Mouse (Mus musculus): ENCODE data around the gene Mical3.
A peak's percentile ranks its signal among the peaks of the same experiment; 100 is the strongest.

The Mical3 gene

DNA sequence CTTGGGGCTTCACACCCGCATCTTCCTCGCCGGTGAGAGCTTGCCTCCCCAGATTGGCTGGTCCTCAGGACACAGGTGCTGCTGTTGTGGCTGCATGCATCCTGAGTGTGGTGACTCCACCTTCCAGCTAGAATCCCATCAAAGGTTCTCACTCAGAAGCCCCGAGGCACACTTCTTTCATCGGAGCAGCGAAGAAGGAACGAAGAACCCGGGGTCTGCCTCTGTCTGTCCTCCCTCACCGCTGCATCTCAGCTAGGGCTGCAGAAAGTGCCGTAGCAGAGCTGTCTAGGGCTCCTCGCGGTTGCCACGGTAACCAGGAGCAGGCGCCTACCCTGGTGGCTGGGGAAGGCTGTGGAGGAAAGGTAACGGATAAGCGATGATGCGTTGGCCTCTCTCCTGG, at the start of gene Mical3:
Mical3 (minus strand) TSS at position 227 of the 400 bp plus-strand sequence.
- no peak for DNase-seq (ENCODE audit: low spot score)

DNA sequence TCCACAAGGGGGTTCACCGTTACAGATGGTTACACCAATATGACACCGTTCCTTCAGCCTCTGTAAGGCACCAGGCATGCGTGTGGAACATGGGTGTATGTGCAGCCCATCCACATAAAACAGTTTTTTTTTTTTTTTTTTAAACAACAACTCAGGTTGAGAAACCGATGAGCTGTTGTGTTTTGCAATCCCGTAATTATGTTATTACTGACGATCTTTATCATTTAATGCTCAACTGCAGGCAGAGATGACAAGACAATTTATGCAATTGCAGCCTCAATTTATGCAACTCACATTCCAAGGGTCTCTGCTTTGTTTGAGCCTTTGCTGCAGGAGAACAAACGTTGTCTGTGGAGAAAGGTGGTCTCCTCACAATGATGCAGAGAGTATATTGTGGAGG, 49.0 kb upstream of the Mical3 start:
- no peak for DNase-seq (ENCODE audit: low spot score)

GRCm38 (mm10) chr6:121178700-121179358, 48.0 kb upstream of the Mical3 start:
- peak; percentile 19 for DNase-seq (ENCODE audit: low spot score)

DNA sequence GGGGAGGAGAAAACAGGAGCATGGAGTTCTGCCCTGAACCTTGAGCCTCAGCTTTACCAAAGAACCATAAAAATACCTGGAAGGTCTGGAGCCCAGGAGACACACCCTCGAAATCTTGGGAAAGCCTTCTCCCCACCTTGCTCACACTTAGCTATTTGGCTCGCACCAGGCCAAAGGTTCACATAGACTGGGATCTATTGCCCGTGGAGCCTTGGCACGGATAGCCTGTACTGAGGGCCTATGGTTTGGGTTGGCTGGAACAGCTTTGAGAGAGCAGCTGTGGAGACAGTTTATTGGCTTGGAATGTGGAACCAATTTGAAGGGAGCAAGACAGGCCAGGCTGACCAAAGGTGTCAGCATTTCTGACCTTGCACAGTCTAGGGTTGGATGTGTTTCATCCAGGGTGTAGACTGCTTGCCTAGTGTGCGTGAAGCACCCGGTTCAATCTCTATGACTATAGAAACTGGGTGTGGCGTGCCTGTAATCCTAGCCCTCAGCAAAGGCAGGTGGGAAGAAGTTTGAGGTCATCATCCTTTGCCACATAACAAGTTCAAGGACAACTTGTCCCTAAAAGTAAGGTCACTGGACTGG, 46.4 kb upstream of the Mical3 start:
- DNase-seq (ENCODE audit: low spot score) = no peak

DNA sequence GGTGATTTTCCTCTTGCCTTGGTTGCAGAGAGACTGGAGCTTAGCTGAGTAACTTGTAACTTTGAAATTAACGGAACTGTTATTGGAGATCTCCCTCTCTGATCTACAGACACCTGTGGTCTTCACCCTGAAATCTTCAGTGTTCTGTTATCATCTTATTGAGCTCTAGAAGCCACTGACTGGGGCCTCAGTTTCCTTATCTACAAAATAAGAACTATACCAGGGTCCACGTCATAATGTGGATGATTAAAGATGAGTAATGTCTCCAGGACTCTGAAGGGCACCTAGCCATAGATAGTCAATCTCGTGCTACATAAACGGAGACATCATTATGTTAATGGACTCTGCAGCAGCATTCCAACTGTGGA, 45.9 kb upstream of the Mical3 start:
- no peak for DNase-seq (ENCODE audit: low spot score)

GRCm38 (mm10) chr6:121176011-121176730, 45.4 kb upstream of the Mical3 start:
- DNase-seq (ENCODE audit: low spot score) = no peak

GRCm38 (mm10) chr6:121174761-121175160, 44.0 kb upstream of the Mical3 start:
- no peak for DNase-seq (ENCODE audit: low spot score)

- DNase-seq (ENCODE audit: low spot score) = no peak
Measured at GRCm38 (mm10) chr6:121173471-121173870, 42.7 kb upstream of the Mical3 start.

- no peak for DNase-seq (ENCODE audit: low spot score)
Measured at GRCm38 (mm10) chr6:121171102-121171501, 40.3 kb upstream of the Mical3 start.

- DNase-seq (ENCODE audit: low spot score) = no peak
Measured at GRCm38 (mm10) chr6:121167381-121167975, 36.7 kb upstream of the Mical3 start.

DNA sequence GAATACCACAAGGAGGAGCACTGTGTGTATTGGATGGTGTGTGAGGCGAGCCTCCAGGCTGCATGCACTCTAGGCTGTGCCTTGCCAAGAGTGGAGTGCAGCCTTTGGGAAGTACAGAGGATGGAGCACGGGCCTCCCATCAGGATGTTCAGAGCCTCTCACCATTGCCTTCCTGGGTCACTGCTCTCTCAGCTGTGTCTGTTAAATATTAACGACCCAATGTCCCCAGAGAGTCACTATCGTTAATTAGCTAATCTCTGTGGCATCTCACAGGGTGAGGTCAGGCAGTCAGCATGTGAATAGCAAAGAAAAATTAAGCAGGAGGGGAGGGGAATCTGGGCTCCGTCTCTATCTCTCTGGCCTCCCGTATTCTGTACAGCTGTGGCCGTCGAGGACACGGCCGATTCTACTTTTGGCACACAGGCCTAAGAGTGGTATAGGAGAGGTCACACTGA, 35.3 kb upstream of the Mical3 start:
- no peak for DNase-seq (ENCODE audit: low spot score)

GRCm38 (mm10) chr6:121162616-121163015, 31.8 kb upstream of the Mical3 start:
- DNase-seq (ENCODE audit: low spot score) = no peak

- no peak for DNase-seq (ENCODE audit: low spot score)
Measured at GRCm38 (mm10) chr6:121160126-121160525, 29.3 kb upstream of the Mical3 start.

DNA sequence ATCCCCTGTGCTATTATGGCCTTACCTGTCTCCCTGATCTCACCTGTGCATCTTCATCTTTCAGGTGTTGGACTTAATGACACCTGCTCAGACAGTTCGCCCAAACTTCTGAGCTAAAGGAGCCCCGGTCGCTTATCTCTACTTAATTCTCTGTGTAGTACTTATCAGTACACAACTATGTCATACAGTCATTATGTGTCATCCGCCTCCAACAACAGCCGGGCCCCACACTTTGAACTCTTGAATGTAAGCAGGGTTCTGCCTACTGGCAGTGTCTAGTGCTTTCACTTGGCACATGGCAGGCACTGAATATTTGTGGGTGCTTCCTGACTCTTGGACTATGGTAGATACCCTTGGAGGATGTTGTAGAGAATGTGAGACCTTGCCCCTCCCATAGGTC, 28.8 kb upstream of the Mical3 start:
- DNase-seq (ENCODE audit: low spot score) = no peak

DNA sequence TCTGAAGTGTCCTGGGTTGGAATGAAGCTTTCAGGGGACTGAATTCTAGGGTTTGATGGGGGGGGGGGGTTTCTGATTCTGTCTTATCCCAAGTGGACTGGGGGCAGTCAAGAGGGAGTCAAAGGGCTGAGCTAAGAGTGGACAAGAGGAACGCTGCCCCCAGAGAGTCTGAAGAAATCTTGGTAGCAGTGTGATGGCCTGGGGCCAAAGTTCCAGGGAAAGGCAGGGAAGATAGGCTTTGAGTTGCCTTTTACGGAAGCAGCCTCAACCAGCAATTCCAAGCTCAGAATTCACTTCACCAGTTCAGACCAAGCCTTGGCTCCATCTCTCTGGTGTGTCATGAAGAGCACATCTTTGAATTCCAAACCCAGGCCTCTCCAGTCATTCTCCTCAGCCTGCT, 25.2 kb upstream of the Mical3 start:
- DNase-seq (ENCODE audit: low spot score) = no peak

DNA sequence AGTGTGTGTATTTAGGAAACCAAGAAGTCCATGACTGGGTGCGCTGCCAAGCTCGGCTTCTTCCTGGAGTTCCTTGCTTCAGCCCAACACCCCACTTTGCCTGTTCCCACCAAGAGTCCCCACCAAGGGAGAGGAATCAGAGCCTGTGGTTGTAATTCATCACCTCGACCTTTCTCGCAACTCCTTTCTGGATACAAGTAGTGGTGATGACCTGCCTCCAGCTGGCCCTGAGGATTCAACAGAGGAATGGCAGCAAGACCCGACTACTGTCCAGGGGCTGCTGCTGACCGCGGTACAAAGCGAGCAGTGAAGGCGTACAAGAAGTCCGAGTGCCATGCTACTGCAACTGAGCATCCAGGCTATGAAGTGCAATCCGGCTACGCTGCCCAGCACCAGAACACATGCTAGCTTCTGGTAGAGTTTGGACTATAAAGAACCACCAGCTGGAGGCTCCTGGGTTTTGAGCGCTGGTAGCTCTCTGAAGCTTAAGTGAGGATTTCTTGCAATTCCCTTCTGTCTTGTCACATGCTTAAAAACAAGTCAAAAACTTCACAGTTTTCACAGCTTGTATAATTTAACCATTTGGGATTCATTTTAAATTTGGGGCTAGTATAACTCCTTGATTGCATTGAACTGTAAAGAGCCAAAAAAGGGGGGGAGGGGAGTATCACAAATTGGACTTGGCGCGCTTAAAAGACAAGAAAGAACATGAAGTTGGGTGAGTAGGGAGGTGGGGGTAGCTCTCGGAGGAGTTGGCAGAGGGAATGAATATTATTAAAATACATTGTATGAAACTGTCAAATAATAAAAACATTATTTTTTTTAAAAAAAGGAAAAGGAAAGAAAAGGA, 23.9 kb upstream of the Mical3 start:
- DNase-seq (ENCODE audit: low spot score) = no peak

GRCm38 (mm10) chr6:121153177-121153576, 22.4 kb upstream of the Mical3 start:
- no peak for DNase-seq (ENCODE audit: low spot score)

- no peak for DNase-seq (ENCODE audit: low spot score)
Measured at GRCm38 (mm10) chr6:121151732-121152131, 20.9 kb upstream of the Mical3 start.

DNA sequence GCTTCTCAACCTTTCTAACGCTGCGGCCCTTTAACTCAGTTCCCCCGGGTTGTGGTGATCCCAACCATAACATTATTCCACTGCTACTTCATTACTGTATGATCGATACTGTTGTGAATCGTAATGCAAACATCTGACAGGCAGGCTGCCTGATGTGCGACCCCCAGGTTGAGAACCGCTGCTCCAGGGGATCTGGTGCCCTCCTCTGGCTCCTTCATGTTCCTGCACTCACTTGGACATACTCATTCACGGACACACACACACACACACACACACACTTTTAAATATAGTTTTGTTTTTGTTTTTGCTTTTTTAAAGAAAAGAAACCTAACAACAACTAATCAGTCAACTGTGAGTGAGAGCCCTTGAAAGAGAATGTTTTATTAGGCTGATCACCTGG, 19.3 kb upstream of the Mical3 start:
- DNase-seq (ENCODE audit: low spot score) = no peak

GRCm38 (mm10) chr6:121149420-121149819, 18.6 kb upstream of the Mical3 start:
- no peak for DNase-seq (ENCODE audit: low spot score)

DNA sequence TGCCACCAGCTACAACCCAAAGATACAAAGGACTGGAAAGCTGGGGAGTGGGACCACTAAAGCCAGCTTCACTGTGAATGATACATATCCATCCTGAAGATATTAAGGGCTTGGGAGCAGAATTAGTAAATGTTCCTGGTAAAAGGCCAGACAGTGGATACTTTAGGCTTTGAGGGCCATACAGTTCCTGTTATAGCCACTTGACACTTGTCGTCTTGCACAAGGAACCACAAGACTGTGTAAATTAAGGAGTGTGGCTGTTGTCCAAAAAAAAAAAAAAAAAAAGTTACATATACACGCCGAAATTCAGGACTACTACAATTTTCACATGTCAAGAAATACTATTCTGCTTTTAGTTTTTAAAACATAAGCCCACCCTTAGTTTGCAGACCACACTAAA, 17.6 kb upstream of the Mical3 start:
- no peak for DNase-seq (ENCODE audit: low spot score)

DNA sequence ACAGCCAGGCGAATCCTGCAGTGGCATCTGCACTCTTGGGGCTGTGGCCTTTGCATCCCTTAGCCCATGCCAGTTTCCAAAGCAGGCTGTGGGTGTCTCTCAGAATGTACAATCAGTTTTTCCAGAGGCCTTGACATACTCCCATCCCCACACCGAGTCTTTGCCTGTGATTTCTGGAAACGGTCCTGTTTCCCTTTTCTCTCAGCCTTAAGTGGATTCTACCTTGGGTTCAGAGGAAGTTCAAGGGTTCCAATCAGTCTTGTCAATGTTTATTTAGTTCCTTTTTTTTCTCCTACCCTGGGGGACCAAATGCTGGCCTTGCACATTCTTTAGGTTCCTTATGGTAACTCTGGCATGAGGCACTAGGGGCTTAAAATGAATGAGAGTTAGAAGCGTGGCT, 16.0 kb upstream of the Mical3 start:
- no peak for DNase-seq (ENCODE audit: low spot score)
